Mouse (Mus musculus): ENCODE results near the gene Ccdc34.

DNA sequence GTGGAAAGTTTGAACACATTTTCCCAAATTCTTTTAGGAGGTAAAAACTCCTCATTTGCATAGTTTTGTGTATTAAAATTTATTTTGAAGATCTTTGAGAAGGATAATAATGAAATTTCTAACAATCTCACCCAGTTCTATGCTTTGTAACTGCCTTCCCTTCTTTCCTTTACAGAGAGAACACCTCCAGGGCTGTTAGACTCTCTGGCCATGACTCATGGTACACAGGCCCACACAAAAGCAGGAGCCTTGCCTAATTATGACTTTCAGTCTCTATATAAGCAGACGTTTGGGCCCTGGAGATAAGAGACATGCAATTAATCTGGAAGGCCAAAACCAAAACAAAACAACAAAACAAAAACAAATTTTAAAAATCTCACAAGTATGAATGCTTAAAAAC lies 182.0 kb downstream of the Ccdc34 start:
- TF ChIP-seq POLR2A (IDR thresholded peaks at IDR 0.05; ENCODE audit: borderline replicate concordance, control insufficient read depth, low read depth, low read length) (no peak), CTCF (IDR thresholded peaks at IDR 0.05; ENCODE audit: control insufficient read depth, insufficient read depth, low read length) (no peak)

Data from bone marrow, adult 2 months (tissue).